Mouse (Mus musculus): ENCODE measurements around the gene Gdf5.
A peak's percentile ranks its signal among the peaks of the same experiment; 100 is the strongest.
"Not testable (repeated sequence)": the region's sequence is repeated elsewhere in the genome, so short reads cannot be mapped to it uniquely, and the experiment has no call there.

The Gdf5 gene

GRCm38 (mm10) chr2:155940681-155941080 lies 4.5 kb downstream of the Gdf5 start, which contains the start of gene Gm15557:
Gene Gm15557 (plus strand): TSS chr2:155940728.
- no peak for DNase-seq (ENCODE audit: low read depth)

- no peak for DNase-seq (ENCODE audit: low read depth)
These were observed 5.2 kb downstream of the Gdf5 start for GRCm38 (mm10) chr2:155939897-155940529.

- peak; percentile 96 for DNase-seq (ENCODE audit: low read depth)
These were observed 15.4 kb downstream of the Gdf5 start, which contains the start of gene Uqcc1 for GRCm38 (mm10) chr2:155929531-155930442. Gene Uqcc1 (minus strand): TSS chr2:155930310.

GRCm38 (mm10) chr2:155928711-155929345 lies 16.3 kb downstream of the Gdf5 start:
- DNase-seq (ENCODE audit: low read depth) = no peak

GRCm38 (mm10) chr2:155925213-155925612 lies 20.0 kb downstream of the Gdf5 start:
- DNase-seq (ENCODE audit: low read depth) = not testable (repeated sequence)

GRCm38 (mm10) chr2:155923143-155923542 lies 22.0 kb downstream of the Gdf5 start:
- DNase-seq (ENCODE audit: low read depth) = no peak

GRCm38 (mm10) chr2:155914684-155915083 lies 30.5 kb downstream of the Gdf5 start:
- DNase-seq (ENCODE audit: low read depth) = no peak

GRCm38 (mm10) chr2:155903632-155904008 lies 41.5 kb downstream of the Gdf5 start:
- no peak for DNase-seq (ENCODE audit: low read depth)

GRCm38 (mm10) chr2:155902989-155903631 lies 42.1 kb downstream of the Gdf5 start:
- DNase-seq (ENCODE audit: low read depth) = no peak

- no peak for DNase-seq (ENCODE audit: low read depth)
These were observed 50.0 kb downstream of the Gdf5 start for GRCm38 (mm10) chr2:155895046-155895735.

- no peak for DNase-seq (ENCODE audit: low read depth)
These were observed 50.7 kb downstream of the Gdf5 start for GRCm38 (mm10) chr2:155894307-155895045.
